Comparison of ENCODE assay signal across 8 mouse cellular contexts in genomic region chr6:112210238-112210950, GRCm38 (mm10).
DNase-seq lines count a peak whose midpoint lies in the region; ATAC-seq and TF ChIP-seq lines count a peak whose summit lies in the region.

No protein-coding gene starts in this region.

- intact Hi-C loops in gastrocnemius, adult 2 months (cut with DNase I) = loop anchor here (5.0 kb wide), 1 partner anchor 62 kb away; the partner anchor contains the start of gene Lmcd1

- no peak for TF ChIP-seq CTCF in gastrocnemius, adult 2 months (IDR thresholded peaks at IDR 0.05)
- TF ChIP-seq CTCF in midbrain, postnatal 0 days (IDR thresholded peaks at IDR 0.05) = no peak

- no peak overlapping the region for H3K9ac ChIP-seq in hindbrain, embryonic 13.5 days
- no peak overlapping the region for H3K9ac ChIP-seq in limb, embryonic 15.5 days
- H3K9ac ChIP-seq in midbrain, postnatal 0 days (replicated peaks; ENCODE audit: low read length, poor library complexity, severe bottlenecking) = no peak overlapping the region

- H3K9me3 ChIP-seq in hindbrain, embryonic 13.5 days = no peaks in the 10 kb centered on the region
- no peaks in the 10 kb centered on the region for H3K9me3 ChIP-seq in limb, embryonic 15.5 days
- no peaks in the 10 kb centered on the region for H3K9me3 ChIP-seq in midbrain, postnatal 0 days (ENCODE audit: low read length)

- peaks cover 6% of the 10 kb centered on the region for H3K4me1 ChIP-seq in hindbrain, embryonic 13.5 days (replicated peaks)
- peaks cover 17% of the 10 kb centered on the region; the same call in 1 of the 2 replicates for H3K4me1 ChIP-seq in limb, embryonic 15.5 days
- H3K4me1 ChIP-seq in midbrain, postnatal 0 days (ENCODE audit: insufficient read depth, low read length) = 0 out of 2 replicates have a peak, but pooled peaks cover 2% of the 10 kb centered on the region

- DNase-seq in NIH3T3 (ENCODE audit: low read depth) = peak; percentile 59
- DNase-seq in adrenal gland, postnatal 36 days = peak; percentile 51 to 70
- peak; percentile 62 for DNase-seq in gastrocnemius, adult 2 months
- DNase-seq in midbrain, postnatal 0 days (ENCODE audit: low spot score) = peak; percentile 86
- no peak for DNase-seq in thymus, postnatal 36 days

- no peak overlapping the region for H3K4me2 ChIP-seq in hindbrain, embryonic 13.5 days
- no peak overlapping the region for H3K4me2 ChIP-seq in limb, embryonic 15.5 days
- H3K4me2 ChIP-seq in midbrain, postnatal 0 days (ENCODE audit: low read depth, low read length, poor library complexity, severe bottlenecking) = no peak overlapping the region

- peak; percentile 92 for ATAC-seq in hindbrain, embryonic 13.5 days (ENCODE audit: low FRiP score)
- peak; percentile 86 for ATAC-seq in limb, embryonic 15.5 days (ENCODE audit: insufficient number of reproducible peaks, low FRiP score, low TSS enrichment, low read depth)
- peak; percentile 87 for ATAC-seq in midbrain, postnatal 0 days (ENCODE audit: low FRiP score)
- ATAC-seq in megakaryocyte-erythroid progenitor cell, adult 5-6 weeks (replicated peaks; ENCODE audit: low FRiP score, low TSS enrichment, poor library complexity, severe bottlenecking) = no peak

- peak overlapping the region; percentile 70 for H3K27ac ChIP-seq in gastrocnemius, adult 2 months
- peak overlapping the region; percentile 53 for H3K27ac ChIP-seq in hindbrain, embryonic 13.5 days
- peak overlapping the region; percentile 76 for H3K27ac ChIP-seq in limb, embryonic 15.5 days
- peak overlapping the region; percentile 57; the same call in 1 of the 2 replicates for H3K27ac ChIP-seq in midbrain, postnatal 0 days (ENCODE audit: low read depth, low read length)

- no peaks in the 10 kb centered on the region for H3K27me3 ChIP-seq in hindbrain, embryonic 13.5 days
- H3K27me3 ChIP-seq in limb, embryonic 15.5 days = 0 out of 2 replicates have a peak, but pooled peaks cover 2% of the 10 kb centered on the region
- no peaks in the 10 kb centered on the region for H3K27me3 ChIP-seq in midbrain, postnatal 0 days (ENCODE audit: insufficient read depth, low read length)

- H3K4me3 ChIP-seq in gastrocnemius, adult 2 months = no peak overlapping the region
- no peak overlapping the region for H3K4me3 ChIP-seq in hindbrain, embryonic 13.5 days
- H3K4me3 ChIP-seq in limb, embryonic 15.5 days = no peak overlapping the region
- no peak overlapping the region for H3K4me3 ChIP-seq in midbrain, postnatal 0 days (ENCODE audit: low read depth, low read length)

- H3K36me3 ChIP-seq in hindbrain, embryonic 13.5 days = no peaks in the 10 kb centered on the region
- no peaks in the 10 kb centered on the region for H3K36me3 ChIP-seq in limb, embryonic 15.5 days
- no peaks in the 10 kb centered on the region for H3K36me3 ChIP-seq in midbrain, postnatal 0 days (ENCODE audit: insufficient read depth, low read length)

- 42% methylated on average over 8 of the region's 8 CpGs for WGBS in hindbrain, embryonic 13.5 days
- 30% methylated on average over 8 of the region's 8 CpGs for WGBS in limb, embryonic 15.5 days
- WGBS in midbrain, postnatal 0 days = 40% methylated on average over 8 of the region's 8 CpGs

Comparison
In these comparisons a context has a peak if more than half of its experiments do, and no peak if none do; other contexts are left out.
1. DNase-seq: peak in NIH3T3 (single experiment), adrenal gland, postnatal 36 days (2 of 2), gastrocnemius, adult 2 months (single experiment) and midbrain, postnatal 0 days (single experiment); none in thymus, postnatal 36 days (0 of 2).
2. Peak in every context shown above with its lines, with median percentiles within 50 percentile points of each other: H3K27ac ChIP-seq.